Mouse (Mus musculus): ENCODE data around the gene Slc39a2.
"Not testable (repeated sequence)": the region's sequence is repeated elsewhere in the genome, so short reads cannot be mapped to it uniquely, and the experiment has no call there.

Gene Slc39a2

GRCm38 (mm10) chr14:51902806-51903710 lies 10.4 kb downstream of the Slc39a2 start:
- DNase-seq: peak; percentile 93 to 95

GRCm38 (mm10) chr14:51903782-51904181 lies 11.1 kb downstream of the Slc39a2 start:
- no peak for DNase-seq

GRCm38 (mm10) chr14:51904706-51905105 lies 12.0 kb downstream of the Slc39a2 start:
- DNase-seq: peak in 1 of 2 experiments; percentile 25

- no peak for DNase-seq
These were observed 13.4 kb downstream of the Slc39a2 start for GRCm38 (mm10) chr14:51906102-51906501.

DNA sequence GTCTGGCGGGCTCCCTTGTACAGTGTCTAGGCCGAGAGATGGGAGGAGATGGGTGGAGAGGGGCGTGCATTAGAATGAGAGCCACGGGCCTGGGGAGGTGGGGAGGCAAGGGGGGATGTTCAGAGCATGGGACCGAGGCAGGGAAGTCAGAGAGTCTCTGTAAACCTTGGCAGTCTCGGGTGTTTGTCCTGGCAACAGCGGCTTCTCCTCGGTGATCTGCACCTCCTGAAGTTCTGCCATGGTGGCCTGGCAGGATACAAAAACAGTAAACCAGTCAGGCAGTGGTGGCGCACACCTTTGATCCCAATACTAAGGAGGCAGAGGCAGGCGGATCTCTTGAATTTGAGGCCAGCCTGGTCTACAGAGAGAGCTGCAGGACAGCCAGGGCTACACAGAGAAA lies 18.6 kb downstream of the Slc39a2 start:
- DNase-seq: no peak

DNA sequence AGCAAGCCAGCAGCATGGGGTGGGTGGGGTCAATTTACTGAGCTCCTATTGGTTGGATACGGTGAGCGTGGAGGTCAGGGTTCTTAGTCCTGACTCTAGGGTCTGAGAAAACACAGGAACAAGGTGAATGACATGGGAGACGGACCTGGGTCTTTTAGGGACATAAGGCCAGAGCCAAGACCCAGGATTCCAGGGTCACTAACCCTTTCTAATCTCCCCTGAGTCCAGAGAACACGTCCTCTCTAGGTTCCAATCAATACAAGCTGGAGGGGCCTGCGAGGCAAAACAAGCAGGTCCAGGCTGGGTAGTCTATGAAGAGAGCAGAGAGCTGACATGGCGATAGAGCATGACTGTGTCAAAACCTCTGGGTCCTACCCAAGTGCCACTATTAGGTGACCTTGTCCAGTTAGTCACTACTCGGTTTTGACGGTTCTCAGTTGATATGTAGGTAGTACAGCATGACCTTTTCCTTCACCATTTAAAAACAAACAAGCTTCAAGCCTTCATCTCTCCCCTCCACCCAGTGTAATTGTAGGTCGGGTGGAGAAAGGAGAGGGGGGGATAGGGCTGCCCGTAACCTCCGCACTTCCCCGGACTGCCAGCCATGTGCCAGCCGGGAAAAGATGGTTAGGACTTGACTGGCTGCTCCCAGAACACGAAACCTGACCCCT lies 19.8 kb downstream of the Slc39a2 start:
- no peak for DNase-seq

GRCm38 (mm10) chr14:51913062-51913959 lies 20.6 kb downstream of the Slc39a2 start:
- peak; percentile 78 to 82 for DNase-seq

GRCm38 (mm10) chr14:51913960-51914762 lies 21.5 kb downstream of the Slc39a2 start, which contains the start of gene Ndrg2:
TSS of gene Ndrg2 (minus strand) at chr14:51914158.
- DNase-seq: peak; percentile 76 to 85

GRCm38 (mm10) chr14:51915030-51915429 lies 22.3 kb downstream of the Slc39a2 start:
- DNase-seq: no peak

GRCm38 (mm10) chr14:51916539-51916938 lies 23.9 kb downstream of the Slc39a2 start:
- no peak for DNase-seq

DNA sequence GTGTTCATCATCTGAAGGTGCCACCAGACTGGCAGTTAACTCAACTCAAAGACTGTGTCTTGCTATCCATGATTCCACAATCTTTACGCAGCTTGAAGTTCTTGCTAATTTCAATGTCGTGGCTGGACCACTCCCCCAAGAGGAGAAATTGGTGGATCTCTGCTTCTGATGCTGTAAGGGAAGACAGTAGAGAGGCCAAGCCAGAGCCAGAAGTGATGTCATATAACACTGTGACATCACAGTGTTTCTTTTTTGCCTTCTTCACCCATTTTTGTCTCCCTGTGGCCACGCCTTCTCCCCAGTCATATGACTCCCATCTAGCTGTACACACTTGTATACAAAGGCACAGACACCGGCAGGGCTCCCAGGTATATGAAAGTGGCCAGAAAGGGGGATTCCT lies 25.4 kb downstream of the Slc39a2 start, which contains the start of gene Tppp2:
Gene Tppp2 (plus strand): TSS at position 301 of the 400 bp plus-strand sequence.
- DNase-seq: no peak

- DNase-seq: no peak
These were observed 26.3 kb downstream of the Slc39a2 start for GRCm38 (mm10) chr14:51918966-51919365.

DNA sequence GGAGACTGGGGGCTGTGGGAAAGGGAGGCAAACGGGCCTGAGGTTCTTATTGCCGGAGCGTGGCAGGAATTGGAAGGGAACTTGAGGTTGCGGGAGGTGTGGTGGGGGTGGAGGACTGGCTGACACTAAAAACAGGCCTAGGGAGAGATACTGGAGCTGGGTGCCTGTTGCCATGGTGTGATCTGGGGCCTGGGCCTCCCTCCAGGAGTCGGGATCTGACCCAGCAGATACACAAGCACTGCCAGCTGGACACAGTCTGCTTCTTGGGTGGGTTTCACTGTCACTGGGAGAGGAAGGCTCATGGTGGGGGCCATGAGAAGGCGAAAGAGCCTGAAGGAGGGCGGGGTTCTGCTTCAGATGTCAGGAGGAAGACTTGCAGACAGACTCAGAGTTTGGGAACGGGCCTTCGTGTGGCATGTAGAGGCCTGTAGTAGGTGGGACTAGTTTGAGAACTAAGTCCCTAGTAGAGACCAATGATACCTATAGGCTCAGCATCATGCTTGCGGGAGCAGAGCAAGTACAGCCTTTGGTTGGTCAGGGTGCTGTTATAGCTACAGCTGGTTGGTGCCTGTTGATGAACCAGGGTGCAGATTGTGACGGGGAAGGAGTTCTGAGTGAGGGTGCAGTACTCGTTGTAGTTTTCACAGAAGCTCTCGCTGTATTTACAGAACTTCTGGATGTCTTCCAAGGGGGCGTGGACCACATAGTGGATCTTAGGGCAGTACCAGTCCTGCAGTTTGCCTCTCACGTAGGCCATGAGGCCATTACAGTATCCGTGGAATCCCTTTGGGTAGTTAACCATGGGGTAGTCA lies 29.3 kb downstream of the Slc39a2 start:
- peak; percentile 56 to 73 for DNase-seq

DNA sequence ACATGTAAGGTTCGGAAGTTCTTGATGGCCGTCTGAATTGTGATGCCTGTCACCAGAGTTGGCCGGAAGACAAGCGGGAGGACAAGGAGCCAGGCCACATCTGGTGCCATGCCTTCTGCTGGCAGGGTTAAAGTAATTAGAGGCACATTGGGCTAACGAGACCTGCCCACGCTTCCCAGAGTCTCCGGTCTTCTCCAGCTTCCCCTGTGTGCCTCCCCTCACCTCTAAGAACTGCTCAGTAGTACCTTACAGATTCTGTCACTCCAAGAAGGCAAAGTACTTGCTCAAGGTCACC lies 29.8 kb downstream of the Slc39a2 start, which contains the start of gene Rnase13:
Gene Rnase13 (minus strand): TSS at position 203 of the 295 bp plus-strand sequence.
- peak in 1 of 2 experiments; percentile 67 for DNase-seq

- no peak for DNase-seq
These were observed 30.2 kb downstream of the Slc39a2 start for GRCm38 (mm10) chr14:51922910-51923309.

DNA sequence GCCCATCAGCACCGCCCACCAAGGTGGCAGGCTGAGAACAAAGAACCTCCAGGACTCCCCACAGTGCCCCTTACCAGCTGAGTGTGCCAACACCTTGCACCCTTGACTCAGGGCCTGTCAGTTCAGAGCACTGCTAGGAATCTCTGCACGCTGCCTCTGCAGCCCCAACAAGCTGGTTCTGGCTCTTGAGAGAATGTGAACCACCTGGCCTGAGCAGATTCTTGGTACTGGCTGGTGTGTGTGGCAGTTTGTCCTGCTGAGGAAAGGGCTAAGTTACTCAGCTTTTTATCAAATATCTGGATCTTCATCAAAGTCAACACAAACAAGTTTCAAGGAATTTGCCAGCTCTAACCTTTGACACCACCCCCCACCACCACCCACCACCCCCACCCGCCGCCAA lies 30.8 kb downstream of the Slc39a2 start:
- no peak for DNase-seq

GRCm38 (mm10) chr14:51926930-51927329 lies 34.2 kb downstream of the Slc39a2 start:
- not testable (repeated sequence) for DNase-seq

- DNase-seq: peak; percentile 66
These were observed 36.7 kb downstream of the Slc39a2 start for GRCm38 (mm10) chr14:51929309-51929943.

DNA sequence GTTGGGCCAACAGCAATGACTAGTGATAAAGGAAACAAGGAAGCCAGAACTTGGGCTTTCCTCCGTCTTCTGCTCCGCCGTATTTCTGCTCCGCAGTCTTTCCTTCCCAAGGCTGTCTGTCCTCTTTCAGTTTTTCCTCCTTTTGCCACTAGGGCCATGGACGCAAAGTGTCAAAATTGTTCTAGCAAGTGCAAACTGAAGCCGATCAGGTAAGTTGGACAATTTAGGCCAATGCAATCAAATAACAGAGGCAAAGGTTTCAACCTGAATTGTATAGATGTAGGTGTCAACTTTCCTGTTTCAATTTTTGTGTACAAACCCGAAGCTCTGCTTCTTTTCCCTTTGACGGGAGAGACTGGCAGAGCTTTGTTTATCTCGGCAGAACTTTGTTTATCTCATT lies 37.3 kb downstream of the Slc39a2 start:
- DNase-seq: no peak

GRCm38 (mm10) chr14:51930824-51931223 lies 38.1 kb downstream of the Slc39a2 start:
- peak; percentile 72 to 73 for DNase-seq

Measured in cerebellum, postnatal 10 days (tissue).